Mouse (Mus musculus): ENCODE measurements at regions not wholly inside any gene's neighbourhood (a gene's known extent, or its start where the extent isn't known, plus 50 kb on each side); places are given as distances from the start of the nearest gene placed in this dataset.

- DNase-seq: peak; percentile 26 to 27
These were observed 111.7 kb downstream of the Chst1 start for GRCm38 (mm10) chr2:92711122-92711777.

- DNase-seq: peak in 1 of 2 experiments; percentile 7
These were observed 113.0 kb downstream of the Chst1 start for GRCm38 (mm10) chr2:92712266-92713144.

- no peak for DNase-seq
These were observed 118.2 kb downstream of the Chst1 start for GRCm38 (mm10) chr2:92717706-92718105.

- no peak for DNase-seq
These were observed 122.4 kb downstream of the Chst1 start for GRCm38 (mm10) chr2:92721951-92722350.

- no peak for DNase-seq
These were observed 124.2 kb downstream of the Chst1 start for GRCm38 (mm10) chr2:92723618-92724263.

- peak; percentile 24 to 44 for DNase-seq
These were observed 127.1 kb downstream of the Chst1 start for GRCm38 (mm10) chr2:92726640-92727039.

- peak in 1 of 2 experiments; percentile 15 for DNase-seq
These were observed 127.7 kb downstream of the Chst1 start for GRCm38 (mm10) chr2:92727241-92727640.

GRCm38 (mm10) chr2:92728388-92728787, 128.9 kb downstream of the Chst1 start:
- no peak for DNase-seq

- DNase-seq: no peak
These were observed 130.9 kb downstream of the Chst1 start for GRCm38 (mm10) chr2:92730371-92730770.

- DNase-seq: no peak
These were observed 133.9 kb downstream of the Chst1 start for GRCm38 (mm10) chr2:92733403-92733802.

- no peak for DNase-seq
These were observed 136.3 kb downstream of the Chst1 start for GRCm38 (mm10) chr2:92735784-92736183.

GRCm38 (mm10) chr2:92737301-92737700, 137.8 kb downstream of the Chst1 start:
- DNase-seq: no peak

- no peak for DNase-seq
These were observed 140.1 kb downstream of the Chst1 start for GRCm38 (mm10) chr2:92739576-92739975.

GRCm38 (mm10) chr2:92740776-92741295, 141.3 kb downstream of the Chst1 start:
- DNase-seq: no peak

GRCm38 (mm10) chr2:92742025-92742424, 142.5 kb downstream of the Chst1 start:
- peak; percentile 82 to 88 for DNase-seq

GRCm38 (mm10) chr2:92742671-92743070, 143.2 kb downstream of the Chst1 start:
- no peak for DNase-seq

- peak in 1 of 2 experiments; percentile 41 for DNase-seq
These were observed 143.6 kb downstream of the Chst1 start for GRCm38 (mm10) chr2:92743152-92743551.

GRCm38 (mm10) chr2:92743911-92744310, 144.4 kb downstream of the Chst1 start:
- no peak for DNase-seq

- peak; percentile 30 to 45 for DNase-seq
These were observed 147.9 kb downstream of the Chst1 start for GRCm38 (mm10) chr2:92747406-92747805.

GRCm38 (mm10) chr2:92750116-92750515, 150.6 kb downstream of the Chst1 start:
- DNase-seq: peak; percentile 17 to 43

GRCm38 (mm10) chr2:92750672-92751071, 151.2 kb downstream of the Chst1 start:
- peak; percentile 49 to 66 for DNase-seq

GRCm38 (mm10) chr2:92751256-92751655, 151.7 kb downstream of the Chst1 start:
- peak in 1 of 2 experiments; percentile 36 for DNase-seq

- DNase-seq: no peak
These were observed 152.6 kb downstream of the Chst1 start for GRCm38 (mm10) chr2:92752156-92752555.

Data from kidney, postnatal 4 days (tissue).